Mouse (Mus musculus) thymus, postnatal 0 days (tissue): ENCODE results near the gene Pitpnm1. TPM values are rescaled to one million over a fixed set of nuclear protein-coding genes. Genes with fewer than 3 reads are reported as not detected.
"Not testable (repeated sequence)": the region's sequence is repeated elsewhere in the genome, so short reads cannot be mapped to it uniquely, and the experiment has no call there.

Source experiments
- DNase-seq: peaks from one replicate; pipeline ENCODE4 v3.0.0-alpha.2; 2015; ENCODE audit warnings: low spot score
- polyA plus RNA-seq: library from polyadenylated mRNA; unstranded; fragments of >200 nt; fragmentation: Nextera tagmentation; extraction: Ambion mirVana; gene quantifications from 2 replicates; pipeline ENCODE4 v1.2.1, GENCODE M21; 2015

Pitpnm1 gene
- polyA plus RNA-seq, 1 experiment from 2014 or later, result 45.6 TPM

- DNase-seq, result no peak
Measured at GRCm38 (mm10) chr19:4115816-4116215, 16.0 kb downstream of the Pitpnm1 start.

- no peak for DNase-seq
Measured at GRCm38 (mm10) chr19:4117006-4117405, 17.2 kb downstream of the Pitpnm1 start.

- no peak for DNase-seq
Measured at GRCm38 (mm10) chr19:4118350-4118749, 18.6 kb downstream of the Pitpnm1 start.

GRCm38 (mm10) chr19:4119716-4120487, 20.1 kb downstream of the Pitpnm1 start:
- DNase-seq, result peak; percentile 84

GRCm38 (mm10) chr19:4120496-4120895, 20.7 kb downstream of the Pitpnm1 start:
- DNase-seq, result no peak

- DNase-seq, result peak; percentile 100
Measured at GRCm38 (mm10) chr19:4121097-4121805, 21.5 kb downstream of the Pitpnm1 start.

GRCm38 (mm10) chr19:4121896-4122295, 22.1 kb downstream of the Pitpnm1 start:
- DNase-seq, result not testable (repeated sequence)

GRCm38 (mm10) chr19:4122411-4123370, 22.9 kb downstream of the Pitpnm1 start:
- DNase-seq, result no peak

- no peak for DNase-seq
Measured at GRCm38 (mm10) chr19:4124432-4124831, 24.6 kb downstream of the Pitpnm1 start.

- not testable (repeated sequence) for DNase-seq
Measured at GRCm38 (mm10) chr19:4125268-4125667, 25.5 kb downstream of the Pitpnm1 start.

- peak; percentile 99 for DNase-seq
Measured at GRCm38 (mm10) chr19:4125741-4126696, 26.2 kb downstream of the Pitpnm1 start, which contains the start of gene Aip. Gene Aip (minus strand): TSS chr19:4125858.

GRCm38 (mm10) chr19:4126759-4127495, 27.1 kb downstream of the Pitpnm1 start:
- peak; percentile 32 for DNase-seq

- no peak for DNase-seq
Measured at GRCm38 (mm10) chr19:4129462-4129861, 29.7 kb downstream of the Pitpnm1 start.

GRCm38 (mm10) chr19:4130106-4130505, 30.3 kb downstream of the Pitpnm1 start:
- no peak for DNase-seq

- DNase-seq, result no peak
Measured at GRCm38 (mm10) chr19:4131075-4131474, 31.3 kb downstream of the Pitpnm1 start.

- no peak for DNase-seq
Measured at GRCm38 (mm10) chr19:4131768-4132167, 32.0 kb downstream of the Pitpnm1 start.

GRCm38 (mm10) chr19:4134354-4134753, 34.6 kb downstream of the Pitpnm1 start:
- no peak for DNase-seq

- DNase-seq, result not testable (repeated sequence)
Measured at GRCm38 (mm10) chr19:4135229-4135962, 35.6 kb downstream of the Pitpnm1 start.

GRCm38 (mm10) chr19:4135963-4136345, 36.2 kb downstream of the Pitpnm1 start:
- not testable (repeated sequence) for DNase-seq
